Mouse (Mus musculus): ENCODE measurements at regions not wholly inside any gene's neighbourhood (a gene's known extent, or its start where the extent isn't known, plus 50 kb on each side); places are given as distances from the start of the nearest gene placed in this dataset.
"Not testable (repeated sequence)": the region's sequence is repeated elsewhere in the genome, so short reads cannot be mapped to it uniquely, and the experiment has no call there.

GRCm38 (mm10) chr17:27291176-27291575 lies 86.9 kb upstream of the Lemd2 start:
- H3K36me3 ChIP-seq (ENCODE audit: control insufficient read depth in 1 of 2, insufficient read depth in 2 of 2, low read length in 2 of 2) = no peaks in the 10 kb centered on the region
- no peaks in the 10 kb centered on the region for H3K4me1 ChIP-seq (ENCODE audit: control insufficient read depth in 1 of 2, insufficient read depth in 2 of 2, low read length in 2 of 2)
- H3K4me3 ChIP-seq (ENCODE audit: control insufficient read depth in 1 of 2, insufficient read depth in 1 of 2, low read depth in 2 of 2, low read length in 2 of 2) = no peak overlapping the region
- H3K9ac ChIP-seq (ENCODE audit: control insufficient read depth, low read depth, low read length, poor library complexity, severe bottlenecking) = no peak overlapping the region
- H3K27ac ChIP-seq (ENCODE audit: control insufficient read depth, low read depth, low read length) = no peak overlapping the region
- H3K79me2 ChIP-seq (ENCODE audit: control insufficient read depth, insufficient read depth, low read length, poor library complexity) = no peaks in the 10 kb centered on the region
- DNase-seq (ENCODE audit: low read depth, low spot score) = no peak
- H3K27me3 ChIP-seq (ENCODE audit: control insufficient read depth in 1 of 2, insufficient read depth in 2 of 2, low read length in 2 of 2) = no peaks in the 10 kb centered on the region
- TF ChIP-seq MEF2A (IDR thresholded peaks at IDR 0.05; ENCODE audit: extremely low read depth, insufficient replicate concordance, low read depth, low read length, poor library complexity, severe bottlenecking) (no peak), CTCF (IDR thresholded peaks at IDR 0.05 in 2 of 3, conservative IDR thresholded peaks at IDR 0.05 in 1 of 3; ENCODE audit: control insufficient read depth in 1 of 3, insufficient read depth in 1 of 3, low read depth in 2 of 3, low read length in 3 of 3, poor library complexity in 1 of 3, severe bottlenecking in 1 of 3) (no peak), ETS1 (IDR thresholded peaks at IDR 0.05; ENCODE audit: low read depth, low read length) (no peak), ZMIZ1 (IDR thresholded peaks at IDR 0.05; ENCODE audit: low read depth, low read length) (no peak), MXI1 (IDR thresholded peaks at IDR 0.05; ENCODE audit: low read depth, low read length) (no peak), NELFE (IDR thresholded peaks at IDR 0.05; ENCODE audit: low read depth, low read length) (no peak), CHD1 (IDR thresholded peaks at IDR 0.05; ENCODE audit: low read depth, low read length) (no peak), GABPA (IDR thresholded peaks at IDR 0.05; ENCODE audit: low read depth, low read length) (no peak), ZC3H11A (IDR thresholded peaks at IDR 0.05; ENCODE audit: low read depth, low read length) (no peak), MAZ (IDR thresholded peaks at IDR 0.05; ENCODE audit: low read depth, low read length) (no peak), RCOR1 (IDR thresholded peaks at IDR 0.05; ENCODE audit: low read depth, low read length) (no peak)
- H3K9me3 ChIP-seq (replicated peaks; ENCODE audit: insufficient read depth, low read length) = no peaks in the 10 kb centered on the region

GRCm38 (mm10) chr17:27290311-27290710 lies 86.0 kb upstream of the Lemd2 start:
- DNase-seq (ENCODE audit: low read depth, low spot score) = no peak
- no peak overlapping the region for H3K4me3 ChIP-seq (ENCODE audit: control insufficient read depth in 1 of 2, insufficient read depth in 1 of 2, low read depth in 2 of 2, low read length in 2 of 2)
- H3K27ac ChIP-seq (ENCODE audit: control insufficient read depth, low read depth, low read length) = no peak overlapping the region
- H3K9ac ChIP-seq (ENCODE audit: control insufficient read depth, low read depth, low read length, poor library complexity, severe bottlenecking) = no peak overlapping the region
- no peaks in the 10 kb centered on the region for H3K4me1 ChIP-seq (ENCODE audit: control insufficient read depth in 1 of 2, insufficient read depth in 2 of 2, low read length in 2 of 2)
- no peaks in the 10 kb centered on the region for H3K27me3 ChIP-seq (ENCODE audit: control insufficient read depth in 1 of 2, insufficient read depth in 2 of 2, low read length in 2 of 2)
- no peaks in the 10 kb centered on the region for H3K36me3 ChIP-seq (ENCODE audit: control insufficient read depth in 1 of 2, insufficient read depth in 2 of 2, low read length in 2 of 2)
- H3K9me3 ChIP-seq (replicated peaks; ENCODE audit: insufficient read depth, low read length) = no peaks in the 10 kb centered on the region
- no peaks in the 10 kb centered on the region for H3K79me2 ChIP-seq (ENCODE audit: control insufficient read depth, insufficient read depth, low read length, poor library complexity)
- TF ChIP-seq CHD2 (IDR thresholded peaks at IDR 0.05; ENCODE audit: low read length) = no peak
- no peak for TF ChIP-seq NELFE (IDR thresholded peaks at IDR 0.05; ENCODE audit: low read depth, low read length)
- no peak for TF ChIP-seq TBP (IDR thresholded peaks at IDR 0.05; ENCODE audit: low read depth, low read length)
- TF ChIP-seq MAFK (IDR thresholded peaks at IDR 0.05; ENCODE audit: borderline replicate concordance, low read depth, low read length) = no peak
- no peak for TF ChIP-seq HCFC1 (IDR thresholded peaks at IDR 0.05; ENCODE audit: low read depth, low read length)
- TF ChIP-seq RCOR1 (IDR thresholded peaks at IDR 0.05; ENCODE audit: low read depth, low read length) = no peak
- no peak for TF ChIP-seq CTCF (IDR thresholded peaks at IDR 0.05 in 2 of 3, conservative IDR thresholded peaks at IDR 0.05 in 1 of 3; ENCODE audit: control insufficient read depth in 1 of 3, insufficient read depth in 1 of 3, low read depth in 2 of 3, low read length in 3 of 3, poor library complexity in 1 of 3, severe bottlenecking in 1 of 3)
- no peak for TF ChIP-seq CHD1 (IDR thresholded peaks at IDR 0.05; ENCODE audit: low read depth, low read length)
- TF ChIP-seq SMC3 (IDR thresholded peaks at IDR 0.05; ENCODE audit: low read depth, low read length) = no peak
- TF ChIP-seq TCF12 (IDR thresholded peaks at IDR 0.05; ENCODE audit: low read depth, low read length) = no peak
- no peak for TF ChIP-seq MXI1 (IDR thresholded peaks at IDR 0.05; ENCODE audit: low read depth, low read length)
- TF ChIP-seq GABPA (IDR thresholded peaks at IDR 0.05; ENCODE audit: low read depth, low read length) = no peak
- TF ChIP-seq MEF2A (IDR thresholded peaks at IDR 0.05; ENCODE audit: extremely low read depth, insufficient replicate concordance, low read depth, low read length, poor library complexity, severe bottlenecking) = no peak
- no peak for TF ChIP-seq JUND (IDR thresholded peaks at IDR 0.05; ENCODE audit: low read depth, low read length)
- no peak for TF ChIP-seq USF2 (IDR thresholded peaks at IDR 0.05; ENCODE audit: borderline replicate concordance in 1 of 2, insufficient read depth in 1 of 2, low read depth in 1 of 2, low read length in 2 of 2)
- TF ChIP-seq MYC (IDR thresholded peaks at IDR 0.05; ENCODE audit: low read depth, low read length) = no peak
- no peak for TF ChIP-seq TAL1 (IDR thresholded peaks at IDR 0.05; ENCODE audit: low read length)
- TF ChIP-seq ETS1 (IDR thresholded peaks at IDR 0.05; ENCODE audit: low read depth, low read length) = no peak
- TF ChIP-seq ZC3H11A (IDR thresholded peaks at IDR 0.05; ENCODE audit: low read depth, low read length) = no peak
- no peak for TF ChIP-seq MYB (IDR thresholded peaks at IDR 0.05; ENCODE audit: low read depth, low read length)

GRCm38 (mm10) chr17:27289804-27290203 lies 85.5 kb upstream of the Lemd2 start:
- DNase-seq (ENCODE audit: low read depth, low spot score); H3K9ac ChIP-seq (ENCODE audit: control insufficient read depth, low read depth, low read length, poor library complexity, severe bottlenecking); H3K36me3 ChIP-seq (ENCODE audit: control insufficient read depth in 1 of 2, insufficient read depth in 2 of 2, low read length in 2 of 2): not testable (repeated sequence)

More at GRCm38 (mm10) chr17:27289804-27290203, 85.5 kb upstream of the Lemd2 start:
- H3K9me3 ChIP-seq (replicated peaks; ENCODE audit: insufficient read depth, low read length); H3K4me1 ChIP-seq (ENCODE audit: control insufficient read depth in 1 of 2, insufficient read depth in 2 of 2, low read length in 2 of 2); H3K79me2 ChIP-seq (ENCODE audit: control insufficient read depth, insufficient read depth, low read length, poor library complexity); H3K4me3 ChIP-seq (ENCODE audit: control insufficient read depth in 1 of 2, insufficient read depth in 1 of 2, low read depth in 2 of 2, low read length in 2 of 2); H3K27me3 ChIP-seq (ENCODE audit: control insufficient read depth in 1 of 2, insufficient read depth in 2 of 2, low read length in 2 of 2); H3K27ac ChIP-seq (ENCODE audit: control insufficient read depth, low read depth, low read length): not testable (repeated sequence)
